Mouse (Mus musculus): Measurements from ENCODE around the gene Lrrc57. TPM values are rescaled to one million over a fixed set of nuclear protein-coding genes. Genes with fewer than 3 reads are reported as not detected.

Gene Lrrc57
- polyA plus RNA-seq, 1 experiment from 2014 or later = 22.9 TPM

DNA sequence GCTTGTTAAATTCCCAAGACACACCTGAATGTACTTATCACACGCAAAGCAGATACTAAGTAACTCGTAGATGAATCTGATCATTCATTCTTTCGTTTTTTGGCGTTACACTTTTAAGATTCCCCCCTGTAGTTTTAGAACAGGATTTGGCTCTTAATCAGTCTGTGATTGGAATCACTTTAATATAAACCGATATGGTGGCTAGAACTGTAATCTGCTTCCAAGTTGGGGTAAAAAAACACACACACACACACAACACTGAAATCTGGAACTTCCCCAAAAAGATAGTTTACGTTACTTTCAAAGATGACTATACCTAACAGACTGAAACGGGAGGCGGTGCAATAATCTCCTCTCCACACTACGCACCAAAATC lies 46.5 kb downstream of the Lrrc57 start:
- Histone ChIP-seq H3K4me2 (ENCODE audit: low read length) (peak overlapping the region; percentile 62), H3K36me3 (ENCODE audit: control insufficient read depth, insufficient read depth, low read length) (0 out of 2 replicates have a peak, but pooled peaks cover 7% of the 10 kb centered on the region), H3K4me3 (ENCODE audit: control insufficient read depth in 1 of 2, insufficient read depth in 1 of 2, low read depth in 1 of 2, low read length in 2 of 2) (peak overlapping the region; percentile 70 to 83), H3K9ac (ENCODE audit: low read length) (peak overlapping the region; percentile 94), H3K4me1 (ENCODE audit: control insufficient read depth in 2 of 2, insufficient read depth in 2 of 2, low read length in 2 of 2) (peaks cover 0 to 5% of the 10 kb centered on the region in 2 experiments; a peak in 1 of 4 replicates), H3K27me3 (ENCODE audit: control insufficient read depth, insufficient read depth, low read length) (no peaks in the 10 kb centered on the region), H3K27ac (replicated peaks in 1 of 2; ENCODE audit: control insufficient read depth in 1 of 2, insufficient read depth in 1 of 2, low read depth in 2 of 2, low read length in 2 of 2) (peak overlapping the region; percentile 50 to 89), H3K9me3 (ENCODE audit: control insufficient read depth, low read length) (no peaks in the 10 kb centered on the region)
- ATAC-seq (ENCODE audit: insufficient number of reproducible peaks, insufficient read depth, low FRiP score, low read depth) = no peak
- WGBS = 14% methylated on average over 9 of the region's 9 CpGs

DNA sequence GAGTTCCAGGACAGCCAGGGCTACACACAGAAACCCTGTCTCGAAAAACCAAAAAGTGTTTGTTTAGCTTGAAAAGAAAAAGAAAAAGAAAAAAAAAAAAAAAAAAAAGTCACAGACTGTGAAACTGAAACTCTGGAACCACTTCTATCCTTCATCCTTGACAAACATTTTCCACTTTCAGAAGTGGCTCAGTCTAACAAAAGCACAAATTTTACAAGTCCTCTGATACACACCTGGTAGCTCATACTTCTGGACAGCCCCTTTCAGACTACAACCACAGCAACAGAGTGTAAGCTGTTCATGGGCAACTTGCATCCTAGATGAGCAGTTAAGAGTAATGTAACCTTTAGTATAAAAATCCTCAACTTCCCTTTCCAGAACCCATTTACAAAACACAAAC lies 47.8 kb downstream of the Lrrc57 start:
- no peak overlapping the region for H3K4me2 ChIP-seq (ENCODE audit: low read length)
- ATAC-seq (ENCODE audit: insufficient number of reproducible peaks, insufficient read depth, low FRiP score, low read depth) = no peak
- 100% methylated on average over 1 of the region's 1 CpGs for WGBS

DNA sequence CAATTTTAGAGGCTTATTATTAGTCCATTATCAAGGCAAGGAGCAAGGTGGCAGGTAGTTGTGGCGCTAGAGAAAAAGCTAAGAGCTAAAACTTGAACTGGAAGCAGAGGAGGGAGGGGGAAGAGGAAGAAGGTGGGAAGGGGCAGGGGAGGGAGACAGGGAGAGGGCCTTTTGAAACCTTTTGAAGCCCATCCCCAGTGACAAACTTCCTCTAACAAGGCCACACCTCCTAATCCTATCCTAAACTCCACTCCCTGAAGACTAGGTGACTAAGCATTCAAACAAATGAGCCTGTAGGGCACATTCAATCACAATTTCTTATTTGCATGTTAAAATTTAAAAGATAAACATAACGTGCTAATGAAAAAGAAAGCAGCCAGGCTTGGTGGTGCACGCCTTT lies 50.5 kb downstream of the Lrrc57 start:
- WGBS = 82% methylated on average over 3 of the region's 3 CpGs
- H3K27ac ChIP-seq (replicated peaks in 1 of 2; ENCODE audit: control insufficient read depth in 1 of 2, insufficient read depth in 1 of 2, low read depth in 2 of 2, low read length in 2 of 2) = no peak overlapping the region

More for the DNA sequence above, 47.8 kb downstream of the Lrrc57 start:
- Histone ChIP-seq H3K4me1 (ENCODE audit: control insufficient read depth in 2 of 2, insufficient read depth in 2 of 2, low read length in 2 of 2) (0 out of 4 replicates have a peak, but pooled peaks cover 0 to 5% of the 10 kb centered on the region in 2 experiments), H3K9ac (ENCODE audit: low read length) (no peak overlapping the region), H3K36me3 (ENCODE audit: control insufficient read depth, insufficient read depth, low read length) (0 out of 2 replicates have a peak, but pooled peaks cover 13% of the 10 kb centered on the region), H3K27ac (replicated peaks in 1 of 2; ENCODE audit: control insufficient read depth in 1 of 2, insufficient read depth in 1 of 2, low read depth in 2 of 2, low read length in 2 of 2) (no peak overlapping the region), H3K4me3 (ENCODE audit: control insufficient read depth in 1 of 2, insufficient read depth in 1 of 2, low read depth in 1 of 2, low read length in 2 of 2) (no peak overlapping the region), H3K9me3 (ENCODE audit: control insufficient read depth, low read length) (no peaks in the 10 kb centered on the region), H3K27me3 (ENCODE audit: control insufficient read depth, insufficient read depth, low read length) (no peaks in the 10 kb centered on the region)

DNA sequence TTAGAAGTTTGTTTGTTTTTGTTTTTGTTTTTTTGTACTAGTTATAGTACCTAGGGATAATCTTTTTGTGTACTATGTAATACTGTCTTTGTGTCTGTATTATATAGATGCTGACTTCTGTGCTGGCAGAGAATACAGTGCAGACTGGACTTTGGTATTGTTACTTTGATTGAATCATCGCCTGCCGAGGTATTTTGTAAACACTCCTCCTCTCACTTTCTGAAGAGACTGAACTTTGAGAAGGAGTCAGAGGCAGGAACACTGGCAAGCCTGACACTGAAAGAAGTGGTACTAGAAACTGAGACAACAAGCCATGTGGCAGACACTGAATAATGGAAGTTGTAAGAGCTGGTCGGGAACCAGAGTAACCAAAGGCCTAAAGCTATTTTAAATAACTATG lies 52.5 kb downstream of the Lrrc57 start:
- H3K4me3 ChIP-seq (ENCODE audit: control insufficient read depth in 1 of 2, insufficient read depth in 1 of 2, low read depth in 1 of 2, low read length in 2 of 2) = no peak overlapping the region
- no peak overlapping the region for H3K9ac ChIP-seq (ENCODE audit: low read length)
- no peak for ATAC-seq (ENCODE audit: insufficient number of reproducible peaks, insufficient read depth, low FRiP score, low read depth)
- no peaks in the 10 kb centered on the region for H3K27me3 ChIP-seq (ENCODE audit: control insufficient read depth, insufficient read depth, low read length)
- no peaks in the 10 kb centered on the region for H3K9me3 ChIP-seq (ENCODE audit: control insufficient read depth, low read length)
- no peak overlapping the region for H3K4me2 ChIP-seq (ENCODE audit: low read length)
- WGBS = 72% methylated on average over 3 of the region's 3 CpGs
- peaks cover 44% of the 10 kb centered on the region for H3K36me3 ChIP-seq (ENCODE audit: control insufficient read depth, insufficient read depth, low read length)
- no peak overlapping the region for H3K27ac ChIP-seq (replicated peaks in 1 of 2; ENCODE audit: control insufficient read depth in 1 of 2, insufficient read depth in 1 of 2, low read depth in 2 of 2, low read length in 2 of 2)
- no peaks in the 10 kb centered on the region for H3K4me1 ChIP-seq (ENCODE audit: control insufficient read depth in 2 of 2, insufficient read depth in 2 of 2, low read length in 2 of 2)

More for the DNA sequence above, 50.5 kb downstream of the Lrrc57 start:
- Histone ChIP-seq H3K9ac (ENCODE audit: low read length) (no peak overlapping the region), H3K27me3 (ENCODE audit: control insufficient read depth, insufficient read depth, low read length) (no peaks in the 10 kb centered on the region), H3K4me1 (ENCODE audit: control insufficient read depth in 2 of 2, insufficient read depth in 2 of 2, low read length in 2 of 2) (0 out of 4 replicates have a peak, but pooled peaks cover 0 to 5% of the 10 kb centered on the region in 2 experiments), H3K4me3 (ENCODE audit: control insufficient read depth in 1 of 2, insufficient read depth in 1 of 2, low read depth in 1 of 2, low read length in 2 of 2) (no peak overlapping the region), H3K36me3 (ENCODE audit: control insufficient read depth, insufficient read depth, low read length) (peaks cover 28% of the 10 kb centered on the region), H3K4me2 (ENCODE audit: low read length) (no peak overlapping the region), H3K9me3 (ENCODE audit: control insufficient read depth, low read length) (no peaks in the 10 kb centered on the region)
- ATAC-seq (ENCODE audit: insufficient number of reproducible peaks, insufficient read depth, low FRiP score, low read depth) = no peak

Other genes with a start within 250 kb of the Lrrc57 start
- 9.0 and 9.8 TPM in 2 replicates for gene Ganc, start 205.6 kb downstream of the Lrrc57 start, polyA plus RNA-seq (2014; fragmentation: Nextera tagmentation; extraction: Ambion mirVana)
- 7.5 and 9.9 TPM in 2 replicates for gene Tmem87a, start 205.4 kb downstream of the Lrrc57 start, polyA plus RNA-seq (2014; fragmentation: Nextera tagmentation; extraction: Ambion mirVana)
- gene Capn3, start 153.5 kb downstream of the Lrrc57 start, polyA plus RNA-seq (2014; fragmentation: Nextera tagmentation; extraction: Ambion mirVana) = 2.9 and 3.3 TPM in 2 replicates
- 53.0 and 56.8 TPM in 2 replicates for gene Zfp106, start 45.7 kb downstream of the Lrrc57 start, polyA plus RNA-seq (2014; fragmentation: Nextera tagmentation; extraction: Ambion mirVana)
- 52.2 and 52.7 TPM in 2 replicates for gene Snap23, start 41.8 kb downstream of the Lrrc57 start, polyA plus RNA-seq (2014; fragmentation: Nextera tagmentation; extraction: Ambion mirVana)
- gene Haus2, start 137 bp downstream of the Lrrc57 start, polyA plus RNA-seq (2014; fragmentation: Nextera tagmentation; extraction: Ambion mirVana) = 19.7 and 21.9 TPM in 2 replicates
- gene Stard9, start 19.6 kb upstream of the Lrrc57 start, polyA plus RNA-seq (2014; fragmentation: Nextera tagmentation; extraction: Ambion mirVana) = 5.7 and 6.3 TPM in 2 replicates
- gene Cdan1, start 240.6 kb upstream of the Lrrc57 start, polyA plus RNA-seq (2014; fragmentation: Nextera tagmentation; extraction: Ambion mirVana) = 7.5 and 7.9 TPM in 2 replicates
- gene Ttbk2, start 241.1 kb upstream of the Lrrc57 start, polyA plus RNA-seq (2014; fragmentation: Nextera tagmentation; extraction: Ambion mirVana) = 4.1 and 4.4 TPM in 2 replicates